Mouse (Mus musculus): ENCODE measurements around the gene Mtpn. TPM values are rescaled to one million over a fixed set of nuclear protein-coding genes. Genes with fewer than 3 reads are reported as not detected.

Mtpn gene
- 10 to 100 TPM; 46.7 to 53.7 TPM for total RNA-seq (2021)
- long read RNA-seq, experiment 1, transcript Mtpn-201 (4 exons, 3,960 nt): major isoform, 27 of 29 reads
- long read RNA-seq, experiment 1, partial matches to known transcripts: 0 of 29 reads
- long read RNA-seq, experiment 1, other reads (novel, unspliced or antisense): 2 of 29 reads
- long read RNA-seq, experiment 2, transcript Mtpn-201 (4 exons, 3,960 nt): major isoform, 22 of 25 reads
- long read RNA-seq, experiment 2, partial matches to known transcripts: 0 of 25 reads
- long read RNA-seq, experiment 2, other reads (novel, unspliced or antisense): 3 of 25 reads

DNA sequence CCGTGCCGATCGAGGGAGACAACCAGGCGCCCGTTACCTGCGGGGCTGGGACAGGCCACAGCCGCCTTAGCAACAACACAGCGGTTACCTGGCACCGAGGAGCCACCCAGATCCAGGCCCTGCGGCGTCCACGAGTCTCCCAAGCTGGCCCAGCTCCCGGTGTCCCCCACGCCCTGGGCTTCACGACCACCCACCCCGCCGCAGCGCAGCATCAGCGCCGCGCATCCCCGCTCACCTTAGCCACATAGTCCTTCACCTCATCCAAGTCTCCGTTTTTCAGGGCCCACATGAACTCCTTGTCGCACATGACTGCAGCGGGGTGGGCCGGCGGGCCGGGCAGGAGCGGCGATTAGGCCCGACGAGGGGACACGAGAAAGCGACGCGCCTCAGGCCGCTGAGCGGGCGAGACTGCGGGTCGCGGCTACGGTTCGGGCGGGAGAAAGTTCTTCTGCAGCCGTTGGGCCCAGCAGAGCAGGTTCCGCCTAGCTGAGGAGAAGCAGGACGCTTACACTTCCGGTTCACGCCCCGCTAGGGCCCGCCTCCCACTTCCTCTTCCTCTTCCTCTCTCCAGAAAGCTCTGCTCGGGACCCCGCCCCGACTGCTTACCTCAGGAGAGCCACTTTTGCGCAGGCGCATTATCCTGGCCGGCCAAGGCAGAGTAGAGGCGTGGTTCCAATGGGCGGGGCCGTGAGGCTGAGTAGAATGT is at the start of gene Mtpn:
Gene Mtpn (minus strand): TSS at position 585 of the 706 bp plus-strand sequence.
- DNase-seq: peak; percentile 99

DNA sequence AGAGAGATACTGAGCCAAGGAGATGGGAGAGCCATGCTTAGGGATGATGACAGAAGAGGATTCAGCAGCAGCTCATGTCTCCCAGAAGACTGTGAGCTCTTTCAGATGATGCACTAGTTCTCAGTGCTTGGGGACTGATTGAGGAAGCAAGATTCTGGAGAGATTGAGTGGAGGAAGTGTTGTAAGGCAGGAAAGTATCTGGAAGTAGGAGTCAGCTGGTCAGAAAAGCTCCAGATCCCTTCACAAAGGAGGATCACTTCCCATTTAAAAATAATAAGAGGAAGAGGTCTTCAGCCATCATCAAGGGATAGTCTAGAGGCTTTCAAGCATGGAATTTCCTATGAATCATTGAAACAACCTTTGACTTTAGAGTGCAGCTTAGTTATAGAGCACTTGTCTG is 29.0 kb upstream of the Mtpn start:
- no peak for DNase-seq

DNA sequence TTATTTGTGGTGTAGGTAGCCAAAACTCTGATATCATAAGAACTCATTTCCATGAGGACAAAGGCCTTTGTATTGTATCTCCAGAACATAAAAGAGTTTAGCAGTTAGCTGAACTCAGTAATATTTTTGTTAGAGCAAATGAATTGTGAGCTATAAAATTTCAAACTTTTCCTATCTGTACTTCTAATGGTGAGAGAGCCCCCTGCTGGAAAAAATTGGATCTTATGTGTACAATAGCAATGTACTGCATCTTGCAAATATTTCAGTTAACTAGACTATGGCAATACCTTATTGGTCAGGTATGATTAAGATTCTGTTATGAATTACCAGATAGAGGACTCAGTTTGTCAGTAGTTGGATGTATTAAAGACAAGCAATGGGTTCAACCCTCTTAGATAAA is 28.1 kb upstream of the Mtpn start:
- peak; percentile 10 for DNase-seq

DNA sequence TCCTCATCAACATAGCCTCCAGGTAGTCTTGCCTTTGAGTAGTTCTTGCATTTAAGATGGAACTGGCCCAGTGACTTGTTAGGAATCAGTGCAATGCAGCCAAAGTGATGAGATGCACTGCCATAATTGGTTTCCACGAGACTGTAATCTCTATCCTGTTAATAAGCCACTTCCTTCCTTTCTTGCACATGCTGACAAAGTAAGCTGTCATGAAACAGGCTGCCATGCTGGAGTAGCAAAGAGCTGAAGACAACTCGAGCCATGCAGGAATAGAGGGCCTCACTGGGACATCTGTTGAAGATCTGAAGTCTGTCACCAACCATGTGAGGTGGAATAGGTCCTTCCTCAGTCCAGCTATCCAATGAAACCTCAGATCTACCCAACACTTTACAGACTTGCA is 20.3 kb upstream of the Mtpn start:
- no peak for DNase-seq

DNA sequence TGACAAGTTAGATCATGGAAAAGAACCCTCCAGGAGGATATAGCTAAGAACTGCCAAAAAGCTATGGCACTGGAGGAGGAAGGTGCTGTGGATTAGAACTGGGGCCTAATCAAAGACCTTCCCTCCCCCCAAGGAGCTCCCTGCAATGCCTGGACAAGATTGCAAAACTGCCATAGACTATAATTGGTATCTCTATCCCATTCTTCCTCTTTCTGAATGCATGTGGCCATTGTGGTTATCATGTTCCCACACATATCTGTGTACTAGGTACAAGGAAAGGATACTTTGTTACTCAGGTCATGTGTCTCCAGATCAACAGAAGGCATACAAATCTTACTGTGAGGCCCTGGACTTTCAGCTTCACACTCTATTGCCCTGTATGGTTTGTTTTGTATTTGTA is 4.7 kb upstream of the Mtpn start:
- no peak for DNase-seq

DNA sequence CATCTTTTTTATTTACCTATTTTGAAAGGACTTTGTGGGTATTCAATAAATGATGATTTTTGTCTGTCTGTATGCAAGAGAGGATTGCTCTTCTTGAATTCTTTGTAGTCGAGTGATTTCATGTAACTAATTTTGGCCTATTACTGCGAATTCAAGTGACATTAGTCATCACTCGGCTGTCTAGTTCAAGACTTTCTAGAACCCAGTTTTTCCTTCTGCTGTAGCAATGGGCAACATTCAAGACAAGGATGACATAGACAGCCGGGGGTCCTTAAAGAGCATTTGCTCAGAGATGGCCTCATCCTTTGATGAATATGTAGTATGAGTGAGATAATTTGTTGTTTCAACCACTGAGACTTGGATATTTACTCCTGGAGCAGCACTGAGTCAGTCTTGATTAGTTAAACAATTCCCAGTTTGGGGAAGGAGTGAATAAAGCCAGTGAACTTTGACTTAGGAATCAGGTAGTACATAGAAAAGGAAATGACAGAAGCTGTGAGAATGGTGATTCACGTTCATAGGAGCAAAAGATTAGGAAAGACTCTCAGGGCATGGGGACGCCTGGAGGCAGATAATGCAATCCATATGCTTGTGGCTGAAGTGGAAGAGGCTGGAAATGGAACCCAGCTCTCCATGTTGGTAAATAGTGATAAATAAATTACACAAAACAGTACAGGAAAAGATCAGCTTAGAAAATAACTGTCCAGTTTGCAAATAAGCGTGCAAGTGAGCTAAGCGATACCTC is 3.1 kb upstream of the Mtpn start:
- no peak for DNase-seq

DNA sequence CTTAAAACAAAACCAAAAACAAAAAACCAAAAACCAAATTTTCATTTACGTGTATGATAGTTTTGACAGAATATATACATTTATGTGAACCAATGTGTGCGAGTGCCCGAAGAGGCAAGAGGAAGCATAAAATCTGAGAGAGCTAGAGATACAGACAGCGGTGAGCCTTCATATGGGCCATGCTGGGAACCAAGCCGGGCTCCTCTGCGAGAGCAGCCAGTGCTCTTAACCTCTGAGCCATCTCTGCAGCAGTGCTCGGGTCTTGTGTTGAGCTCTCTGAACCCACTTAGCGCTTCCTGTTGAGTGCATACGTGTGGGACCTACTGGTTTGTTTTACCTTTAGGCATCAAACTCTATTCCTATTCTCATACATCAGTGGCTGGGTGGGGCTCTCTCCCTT is 689 bp upstream of the Mtpn start:
- DNase-seq: no peak

DNA sequence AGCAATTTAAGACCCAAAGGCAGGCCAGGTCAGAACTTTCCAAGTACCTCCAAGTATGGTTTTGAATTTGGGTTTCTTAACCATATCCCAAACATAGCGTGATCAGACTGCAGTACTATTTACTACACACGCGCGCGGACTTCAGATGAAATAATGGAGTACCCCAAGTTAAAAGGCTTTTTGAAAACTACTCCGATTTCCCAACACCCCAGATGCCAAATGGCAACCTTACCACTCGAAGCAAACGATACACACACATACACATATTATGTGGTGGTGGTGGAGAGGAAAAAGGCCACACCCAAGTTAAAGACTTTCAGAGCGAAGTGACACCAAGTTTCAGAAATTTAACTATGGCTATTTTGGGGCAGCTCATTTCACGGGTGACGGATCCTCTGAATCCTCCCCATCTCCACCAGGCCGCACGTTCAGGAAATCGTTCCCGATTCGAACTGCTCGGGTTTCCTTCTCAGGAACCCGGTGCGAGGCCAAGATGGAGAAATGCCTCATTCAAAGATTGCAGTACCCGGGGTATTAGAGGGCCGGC is 858 bp downstream of the Mtpn start:
- no peak for DNase-seq

DNA sequence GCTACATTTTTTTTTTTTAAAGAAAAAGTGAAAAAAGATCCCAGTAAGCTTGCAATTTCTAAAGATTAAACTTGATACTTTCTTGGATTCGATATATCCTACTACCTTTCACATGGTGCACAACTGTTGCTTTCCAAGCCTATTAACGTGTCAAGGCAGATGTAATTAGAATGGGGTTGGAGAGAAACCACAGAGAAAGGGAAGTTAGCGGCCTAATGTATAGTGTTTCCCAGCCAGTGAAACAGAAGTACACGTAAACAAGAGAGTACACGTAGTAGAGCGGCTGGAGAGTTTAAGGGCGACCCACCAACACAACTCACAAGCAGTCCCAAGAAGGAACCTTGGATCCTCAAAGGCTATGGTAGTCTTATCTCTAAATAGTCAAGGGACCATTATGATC is 3.7 kb downstream of the Mtpn start:
- DNase-seq: no peak

DNA sequence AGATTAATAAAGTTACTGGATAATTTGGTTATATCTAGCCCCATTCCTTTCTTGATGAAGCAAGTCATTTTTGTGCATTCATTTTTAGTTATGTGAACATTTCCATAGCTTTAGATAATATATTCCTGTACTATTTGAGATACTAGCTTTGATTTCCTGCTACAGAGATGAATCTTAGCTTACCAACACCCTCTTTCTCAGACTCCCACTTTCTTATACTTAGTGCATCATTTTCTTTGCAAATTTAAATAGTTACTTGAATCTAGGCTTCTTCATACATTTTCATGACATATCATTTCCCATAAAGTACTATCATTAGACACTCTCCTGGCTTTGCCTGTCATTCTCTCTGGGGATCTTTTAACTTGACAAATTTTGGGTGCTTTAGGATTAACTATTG is 26.3 kb downstream of the Mtpn start:
- no peak for DNase-seq

DNA sequence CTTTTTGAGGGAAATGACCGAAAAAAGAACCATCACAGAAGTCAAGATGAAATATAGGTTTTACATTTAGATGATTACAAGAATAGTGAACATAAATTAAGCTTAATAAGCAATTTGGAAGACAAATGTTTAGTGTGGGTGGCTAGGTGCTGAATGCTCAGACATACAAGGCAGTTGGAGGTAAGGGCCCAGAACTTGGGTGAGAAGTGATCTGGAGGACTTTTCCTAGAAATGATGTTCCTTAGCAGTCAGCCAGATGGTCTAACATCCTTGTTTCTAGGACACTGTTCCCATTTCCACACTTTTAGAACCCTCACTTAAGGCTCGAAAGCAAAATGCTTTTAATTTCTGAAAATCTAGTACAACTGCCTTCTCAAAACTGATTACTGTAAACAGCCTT is 34.9 kb downstream of the Mtpn start:
- no peak for DNase-seq

DNA sequence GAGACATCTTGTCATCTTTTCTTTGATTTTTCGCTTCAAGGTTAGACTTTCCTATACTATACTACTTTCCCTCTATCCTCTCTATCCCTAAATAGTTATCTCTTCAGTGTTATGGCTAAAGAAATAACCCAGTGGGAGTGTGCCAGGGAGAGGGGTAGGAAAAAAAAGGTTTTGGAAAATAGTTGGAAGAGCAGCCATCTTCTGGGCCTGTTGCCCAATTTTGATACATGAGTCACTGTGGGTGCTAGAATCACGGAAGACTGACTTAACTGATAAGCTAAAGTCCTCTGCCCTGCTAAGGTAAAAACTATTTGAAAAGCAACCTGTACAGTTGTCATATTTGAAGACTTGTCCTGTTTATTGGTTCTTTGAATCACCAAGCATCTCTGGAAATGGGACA is 36.8 kb downstream of the Mtpn start:
- DNase-seq: no peak

DNA sequence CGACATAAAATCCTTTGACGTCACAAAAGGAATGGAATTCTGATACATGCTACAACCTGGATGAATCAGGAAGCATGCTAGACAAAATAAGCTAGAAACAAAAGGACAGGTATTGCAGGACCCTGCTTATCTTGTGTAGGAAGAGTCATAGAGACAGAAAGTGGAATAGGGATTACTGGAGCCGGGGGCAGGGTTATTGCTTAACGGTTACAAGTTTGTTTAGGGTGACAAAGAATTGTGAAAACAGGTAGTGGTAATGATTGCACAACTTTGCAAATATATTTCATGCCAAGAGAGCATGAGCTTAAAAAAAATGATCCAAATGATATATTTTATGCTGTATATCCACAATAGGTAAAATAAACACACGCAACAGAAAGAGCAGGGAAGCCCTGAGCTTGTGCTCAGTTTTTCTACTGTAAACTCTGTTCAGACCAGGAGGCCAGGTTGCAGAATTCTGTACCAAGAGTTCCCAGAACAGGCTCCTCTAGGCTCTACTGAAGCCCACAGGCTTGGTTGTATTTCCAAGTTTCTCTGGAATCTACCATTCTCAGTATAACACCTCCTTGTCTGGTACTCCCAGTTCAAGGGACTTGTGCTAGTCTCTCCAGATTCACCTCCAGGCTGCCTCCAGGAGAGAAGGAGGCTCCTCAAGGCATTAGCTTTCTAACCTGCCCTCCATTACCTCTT is 39.6 kb downstream of the Mtpn start:
- no peak for DNase-seq

DNA sequence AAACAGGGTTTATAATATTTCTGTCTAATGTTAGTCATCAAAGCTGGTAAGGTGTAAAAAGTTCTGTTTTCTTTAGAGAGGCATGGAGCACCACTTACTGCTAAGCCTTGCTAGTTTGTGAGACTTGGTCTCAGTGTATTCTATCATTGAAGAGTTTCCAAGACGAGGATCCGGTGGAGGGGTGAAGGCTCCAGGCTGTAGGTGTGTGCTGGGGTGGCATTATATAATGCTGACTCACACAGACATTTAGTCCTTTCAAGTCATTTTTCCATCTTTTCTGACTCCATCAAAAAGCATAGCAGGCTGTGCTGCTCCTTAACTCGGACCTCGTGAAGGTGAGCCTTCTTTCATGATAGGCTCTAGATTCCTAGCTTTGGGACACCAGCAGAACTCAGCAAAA is 42.3 kb downstream of the Mtpn start:
- DNase-seq: no peak

DNA sequence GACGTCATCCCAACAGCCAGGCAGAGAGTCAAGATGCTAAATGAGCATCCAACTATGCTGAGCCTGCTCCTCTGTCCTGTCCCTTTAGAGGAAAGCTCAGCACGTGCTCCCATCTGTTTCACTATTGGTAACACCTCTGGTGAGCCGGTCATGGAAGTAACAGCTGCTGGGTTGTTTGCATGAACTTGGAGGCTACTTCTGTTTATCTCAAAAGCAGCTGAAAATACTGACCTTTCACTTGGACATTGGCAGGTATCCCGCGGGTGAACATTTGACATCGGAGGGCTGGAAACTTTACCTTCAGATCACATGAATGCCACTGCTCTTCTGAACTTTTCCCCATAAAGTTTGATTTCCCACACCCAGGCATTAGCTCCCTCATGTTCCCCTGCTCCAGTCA is 45.8 kb downstream of the Mtpn start:
- DNase-seq: no peak

DNA sequence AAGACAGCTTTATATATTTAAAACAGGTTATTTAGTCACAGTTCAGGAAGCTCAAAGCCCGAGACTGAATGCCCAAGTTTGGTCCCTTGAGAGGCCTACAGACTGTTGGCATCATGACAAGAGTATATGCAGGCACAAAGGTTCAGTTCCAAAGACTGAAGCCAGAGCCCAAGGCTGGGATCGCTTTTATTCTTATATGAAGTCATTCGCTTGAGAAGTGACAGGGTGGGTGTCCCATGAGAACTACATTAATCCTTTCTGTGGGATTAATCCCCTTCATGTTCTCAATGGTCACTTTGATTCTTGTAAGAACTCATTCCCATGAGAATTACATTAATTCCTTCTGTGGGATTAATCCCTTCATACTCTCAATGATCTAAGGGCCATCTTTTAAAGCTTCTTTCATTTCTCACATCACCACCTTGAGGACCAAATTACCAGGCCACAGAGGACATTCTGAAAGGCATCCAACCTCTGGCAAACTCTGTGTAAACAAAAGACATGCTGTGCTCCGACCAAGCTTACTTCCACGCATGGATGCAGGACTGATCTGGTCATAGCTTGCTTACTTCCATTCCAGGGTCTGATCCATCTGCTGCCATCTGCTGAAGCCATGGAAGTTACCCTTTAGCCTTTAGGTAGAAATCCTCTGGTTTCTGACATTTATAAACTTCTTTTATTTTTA is 59.9 kb downstream of the Mtpn start:
- DNase-seq: no peak

DNA sequence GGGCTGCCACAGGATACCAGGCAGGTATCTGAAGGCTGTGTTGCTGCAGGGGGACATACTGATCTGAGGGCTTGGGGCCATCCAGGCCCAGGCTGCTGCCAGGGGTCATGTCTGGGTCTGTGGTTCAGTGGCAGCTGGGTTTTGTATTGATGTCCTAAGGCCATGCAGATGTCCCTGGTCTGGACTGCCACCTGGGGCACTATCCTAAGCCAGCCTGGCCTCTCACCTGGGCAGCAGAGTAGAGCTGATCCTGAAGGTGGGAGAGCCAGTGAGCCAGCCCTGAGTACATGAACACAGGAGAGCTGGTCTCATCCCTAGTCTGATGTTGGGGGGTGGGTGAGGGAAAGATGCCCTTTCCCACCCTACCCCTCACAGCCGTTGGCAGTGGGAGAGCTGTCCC is 62.9 kb downstream of the Mtpn start:
- no peak for DNase-seq

DNA sequence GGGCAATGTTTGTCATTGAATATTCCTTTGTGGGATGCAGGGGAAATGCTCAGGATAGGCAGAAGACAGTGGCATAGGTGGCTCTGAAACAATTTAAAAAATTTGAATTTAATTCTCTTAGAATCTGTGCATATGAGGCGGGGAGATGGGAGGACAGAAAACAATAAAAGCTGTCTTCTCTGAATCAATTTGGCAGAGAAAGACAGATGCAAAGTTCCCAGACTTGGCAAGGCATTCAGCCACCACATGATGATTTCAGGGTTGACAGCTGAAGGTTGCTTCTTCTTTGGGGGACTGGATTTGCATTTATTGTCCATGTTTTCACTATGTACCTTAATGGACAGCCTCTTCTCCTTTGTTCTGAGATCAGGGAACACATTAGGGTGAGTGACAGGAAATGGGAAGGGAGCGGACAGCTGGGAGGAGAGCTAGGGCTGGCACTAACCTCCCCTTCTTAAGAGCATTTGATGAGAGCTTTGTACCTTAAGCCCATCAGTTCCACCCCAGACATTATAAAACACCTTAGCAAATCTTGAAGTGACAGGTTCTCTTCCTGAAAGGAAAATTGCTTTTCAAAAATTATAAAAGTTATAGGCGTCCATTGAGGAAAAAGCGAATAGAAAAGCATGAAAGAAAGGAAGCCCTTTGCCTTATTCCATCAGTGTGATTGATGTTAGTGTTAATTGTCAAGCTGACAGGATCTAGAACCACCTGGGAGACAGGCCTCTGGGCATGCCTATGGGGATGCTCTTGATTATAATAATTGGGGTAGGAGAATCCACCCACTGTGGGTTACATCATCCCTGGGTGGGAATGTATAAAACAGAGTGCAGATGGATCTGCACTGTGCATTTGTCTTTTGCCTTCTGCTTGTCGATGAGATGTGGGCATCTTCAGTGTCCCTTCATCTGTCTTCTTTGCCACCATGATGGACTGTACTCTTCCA is 76.0 kb downstream of the Mtpn start:
- no peak for DNase-seq

DNA sequence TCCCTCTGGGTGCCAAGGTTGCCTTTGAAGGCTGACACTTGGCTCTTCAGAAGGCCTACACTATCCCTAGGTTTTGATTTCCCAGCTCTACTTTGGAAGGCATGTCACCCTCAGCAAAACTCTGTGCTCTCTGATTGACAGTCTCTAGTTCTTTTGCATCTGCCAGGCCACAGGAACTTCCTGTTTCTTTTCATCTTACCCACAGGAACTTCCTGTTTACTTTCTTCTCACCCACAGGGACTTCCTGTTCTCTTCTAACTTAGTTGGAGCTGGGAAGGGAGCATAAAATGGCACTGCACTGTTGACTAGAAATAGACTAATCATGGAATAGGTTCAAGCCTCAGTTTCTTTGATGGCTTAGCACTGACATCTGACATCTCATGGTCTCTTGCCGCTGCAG is 77.2 kb downstream of the Mtpn start:
- no peak for DNase-seq
